Mouse (Mus musculus) left cerebral cortex, postnatal 25 days (tissue): Measurements from ENCODE around the gene Ctdsp1. TPM values are rescaled to one million over a fixed set of nuclear protein-coding genes. Genes with fewer than 3 reads are reported as not detected.
"Not testable (repeated sequence)": the region's sequence is repeated elsewhere in the genome, so short reads cannot be mapped to it uniquely, and the experiment has no call there.

Source experiments
- DNase-seq, 2 experiments: peaks; one replicate each; pipeline ENCODE4 v3.0.0; 2022; ENCODE audit warnings: low spot score in 2 of 2, mixed read lengths in 1 of 2
- intact Hi-C: fragments of 180-260 bp; cut with DNase I; formaldehyde crosslinking; loops from one replicate; pipeline ENCODE4 v1.15.1; 2025
- total RNA-seq, 2 experiments: library from RNA; stranded (reverse); gene quantifications; 2 replicates each; pipeline ENCODE4 v1.2.3; 2021

The Ctdsp1 gene
- total RNA-seq, 2 experiments from 2014 or later, result 22.5 to 27.1 TPM

GRCm38 (mm10) chr1:74393697-74394096 lies 2.4 kb downstream of the Ctdsp1 start:
- no peak for DNase-seq
- intact Hi-C loops, result loop anchor here (5.0 kb wide), 1 partner anchor 156 kb away; the partner anchor contains the start of gene Arpc2

DNA sequence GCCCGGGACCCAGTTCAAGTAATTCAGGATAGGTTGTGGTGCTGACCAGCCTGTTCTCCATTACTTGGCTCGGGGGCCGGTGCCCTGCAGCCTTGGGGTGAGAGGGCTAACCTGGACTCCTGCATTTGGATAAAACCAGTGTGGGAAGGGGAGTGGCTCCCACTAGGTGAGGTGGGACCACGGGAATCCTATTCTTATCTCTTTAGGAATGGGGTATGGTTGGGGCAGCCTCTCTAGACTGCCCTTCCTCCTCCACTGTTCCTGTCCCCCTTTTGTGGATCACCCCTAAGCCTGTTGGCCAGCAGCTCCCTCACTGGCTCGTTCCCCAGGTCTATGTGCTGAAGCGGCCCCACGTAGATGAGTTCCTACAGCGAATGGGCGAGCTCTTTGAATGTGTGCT lies 3.0 kb downstream of the Ctdsp1 start:
- intact Hi-C loops, result loop anchor here (5.0 kb wide), 1 partner anchor 157 kb away; the partner anchor contains the start of gene Arpc2

GRCm38 (mm10) chr1:74394858-74395257 lies 3.5 kb downstream of the Ctdsp1 start:
- intact Hi-C loops, result loop anchor here (5.0 kb wide), 1 partner anchor 158 kb away; the partner anchor contains the start of gene Arpc2
- DNase-seq, result no peak

More for the DNA sequence above, 3.0 kb downstream of the Ctdsp1 start:
- DNase-seq, result no peak

GRCm38 (mm10) chr1:74395290-74395689 lies 4.0 kb downstream of the Ctdsp1 start:
- intact Hi-C loops, result no loop called here

GRCm38 (mm10) chr1:74396456-74397222 lies 5.3 kb downstream of the Ctdsp1 start:
- intact Hi-C loops, DNase-seq: not testable (repeated sequence)

More at GRCm38 (mm10) chr1:74395290-74395689, 4.0 kb downstream of the Ctdsp1 start:
- no peak for DNase-seq

DNA sequence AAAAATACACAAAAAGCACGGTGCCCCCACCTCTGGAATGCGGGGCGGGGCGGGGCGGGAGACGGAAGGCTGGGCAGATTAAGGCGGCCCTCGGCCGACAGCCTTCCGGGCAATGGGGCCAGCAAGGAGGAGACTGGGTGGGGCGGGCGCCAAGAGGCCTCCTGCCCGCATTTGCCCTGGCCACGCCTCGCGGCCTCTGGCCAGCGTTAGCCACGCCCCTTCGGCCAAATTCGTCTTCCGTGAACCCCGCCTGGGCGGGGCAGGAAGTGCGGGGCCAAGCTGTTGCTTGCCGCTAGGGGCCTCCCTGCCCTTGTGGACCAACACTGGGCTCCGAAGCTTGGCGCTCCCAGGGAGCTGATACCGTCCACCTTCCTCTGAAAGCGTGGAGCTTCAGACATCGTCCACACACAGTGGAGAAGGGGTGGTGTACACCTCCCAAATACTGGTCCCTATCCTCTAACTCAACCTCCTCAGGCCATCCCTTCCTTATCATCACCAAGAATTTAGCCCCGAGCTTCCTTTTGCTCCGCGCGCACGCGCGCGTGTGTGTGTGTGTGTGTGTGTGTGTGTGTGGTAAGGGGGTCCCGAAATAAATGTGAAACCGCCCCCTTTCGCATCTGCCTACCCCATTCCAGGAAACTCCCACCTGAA lies 6.1 kb downstream of the Ctdsp1 start:
- peak; percentile 86 to 89 for DNase-seq
- intact Hi-C loops, result no loop called here

DNA sequence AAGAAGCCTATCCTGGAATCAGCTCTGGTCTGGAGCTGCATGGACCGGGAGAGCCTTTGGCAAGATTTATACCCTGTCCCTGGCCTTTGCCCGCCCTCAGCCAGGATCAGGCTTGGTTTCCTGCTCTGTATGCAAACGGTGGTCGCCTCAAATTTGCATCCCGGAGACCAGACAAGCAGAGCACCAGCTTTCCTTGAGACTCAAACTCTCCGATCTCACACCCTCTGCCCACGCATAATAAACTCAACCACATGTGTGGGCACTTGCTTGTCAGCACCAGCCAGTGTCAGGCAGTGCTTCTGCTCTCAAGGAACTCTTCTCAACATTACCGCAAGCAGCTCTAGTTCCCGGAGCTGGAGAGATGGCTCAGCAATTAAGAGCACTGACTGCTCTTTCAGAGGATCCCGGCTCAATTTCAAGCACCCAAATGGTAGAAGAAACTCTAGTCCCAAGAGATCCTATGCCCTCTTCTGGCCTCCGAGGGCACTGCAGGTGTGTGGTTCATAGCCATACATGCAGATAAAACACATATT lies 6.7 kb downstream of the Ctdsp1 start:
- intact Hi-C loops, result loop anchor here (2.0 kb wide), 1 partner anchor 55 kb away; no protein-coding TSS in a partner anchor
- peak; percentile 44 to 78 for DNase-seq

DNA sequence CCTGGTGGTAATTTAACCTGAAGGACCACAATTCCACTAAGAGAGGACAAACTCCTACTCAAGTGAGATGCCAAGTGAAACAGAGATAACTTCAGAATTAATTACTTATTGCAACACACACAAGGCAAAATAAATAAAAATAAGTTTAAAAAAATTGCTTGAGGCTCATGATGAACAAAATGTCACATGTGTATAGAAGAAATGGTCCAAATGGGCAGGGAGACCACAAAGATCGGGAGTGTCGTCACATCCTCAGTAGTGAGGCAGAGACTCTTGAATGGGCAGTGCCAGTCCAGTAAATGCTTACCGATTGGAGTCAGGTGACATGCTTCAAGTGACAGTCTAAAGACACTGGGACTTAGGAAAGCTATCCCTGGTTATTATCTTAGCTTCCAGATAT lies 9.2 kb downstream of the Ctdsp1 start:
- DNase-seq, result no peak
- intact Hi-C loops, result no loop called here

DNA sequence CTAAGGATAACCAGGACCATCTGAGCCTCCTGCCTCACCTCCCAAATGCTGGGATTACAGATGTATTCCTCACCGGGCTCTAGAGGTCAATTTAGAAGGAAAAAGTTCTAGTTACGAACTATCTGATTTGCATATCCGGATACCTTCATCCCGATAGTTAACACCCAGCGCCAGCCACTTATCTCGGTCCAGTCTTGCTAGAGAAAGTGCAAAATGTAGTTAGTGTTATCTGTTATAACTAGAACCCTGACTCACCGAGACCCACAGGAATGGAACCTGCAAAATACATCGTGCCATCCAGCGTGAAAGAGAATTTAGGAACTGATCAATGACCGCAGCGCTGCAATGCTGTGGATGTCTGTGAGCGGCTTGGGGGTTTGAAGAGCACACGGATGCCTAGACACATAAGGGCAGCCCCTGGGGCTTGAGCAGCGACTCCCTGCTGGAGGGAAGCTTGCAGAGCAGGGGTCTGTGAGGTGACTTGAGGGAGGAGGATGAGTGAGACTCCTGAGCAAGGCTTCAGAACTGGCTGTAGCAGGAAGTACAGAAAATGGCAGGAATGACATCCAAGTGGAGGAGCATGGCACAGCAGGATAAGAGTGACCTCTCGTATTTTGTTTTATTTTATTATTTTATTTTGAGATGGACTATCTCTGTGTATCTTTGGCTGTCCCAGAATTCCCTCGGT lies 9.8 kb downstream of the Ctdsp1 start:
- intact Hi-C loops, result no loop called here
- DNase-seq, result no peak

DNA sequence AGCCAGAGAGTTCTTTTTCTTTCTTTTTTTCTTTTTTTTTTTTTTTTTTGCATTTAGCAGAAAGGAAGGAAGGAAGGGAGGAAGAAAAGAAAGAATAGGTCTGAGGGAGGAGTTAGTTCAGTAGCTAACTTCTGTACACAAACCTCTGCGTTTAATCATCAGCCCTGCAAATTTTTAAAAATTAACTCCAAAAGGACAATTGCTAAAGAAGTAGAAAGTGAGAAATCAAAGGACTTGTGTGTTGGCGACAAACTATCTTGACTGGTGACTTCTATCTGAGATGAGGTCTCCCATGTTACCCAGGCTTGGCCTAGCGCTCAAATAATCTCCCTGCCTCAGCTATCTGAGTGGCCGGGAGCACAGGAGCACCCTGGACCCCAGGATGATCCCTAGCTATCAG lies 12.9 kb downstream of the Ctdsp1 start:
- no peak for DNase-seq

DNA sequence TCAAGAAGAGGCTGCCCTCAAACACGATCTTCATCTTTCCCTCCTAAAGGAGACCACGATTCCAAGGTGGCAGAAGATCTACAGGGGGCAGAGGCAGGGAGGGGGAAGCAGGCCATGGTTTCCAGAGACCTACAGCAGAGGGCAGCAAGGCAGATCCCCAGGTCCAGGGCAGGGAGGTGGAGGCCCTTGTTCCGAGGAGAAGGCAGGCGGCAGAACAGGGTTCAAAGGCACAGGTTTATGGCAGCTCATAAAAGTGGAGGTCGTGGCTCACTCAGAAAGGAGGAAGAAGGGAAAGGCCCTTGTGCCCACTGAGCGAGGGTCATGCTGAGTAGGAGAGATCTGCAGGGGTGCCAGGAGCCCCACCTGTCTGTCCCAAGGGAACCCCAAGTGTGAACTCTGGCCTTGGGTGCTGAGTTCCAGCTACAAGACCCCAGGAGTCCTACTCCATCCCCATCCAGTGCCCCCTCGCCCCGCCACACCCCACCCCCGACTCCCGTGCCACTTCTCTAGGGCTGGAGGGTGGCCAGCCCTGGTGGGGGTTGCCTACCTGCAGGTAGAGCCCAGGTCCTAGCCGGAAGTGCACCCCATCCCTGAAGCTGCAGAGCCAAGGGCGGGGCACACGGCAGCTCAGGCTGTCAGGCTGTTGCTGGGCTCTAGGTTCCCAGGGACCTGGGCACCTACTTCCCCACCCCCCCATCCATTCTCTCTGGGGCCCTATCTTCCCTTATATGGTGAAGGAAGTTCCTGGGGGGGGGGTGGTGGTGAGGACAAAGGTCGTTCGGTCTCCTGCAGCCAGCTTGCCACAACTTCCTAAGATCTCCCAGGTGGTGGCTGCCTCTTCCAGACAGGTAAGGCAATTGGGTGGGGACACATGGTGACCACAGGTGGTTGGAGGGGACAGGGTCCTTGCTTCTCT lies 17.5 kb downstream of the Ctdsp1 start, which contains the start of gene Vil1:
Gene Vil1, plus strand, starts transcription at position 788 of the 916 bp plus-strand sequence.
- intact Hi-C loops, result no loop called here

More for the DNA sequence above, 12.9 kb downstream of the Ctdsp1 start:
- intact Hi-C loops, result no loop called here

GRCm38 (mm10) chr1:74411753-74412325 lies 20.5 kb downstream of the Ctdsp1 start:
- intact Hi-C loops, result no loop called here

More for the DNA sequence above, 17.5 kb downstream of the Ctdsp1 start, which contains the start of gene Vil1:
- DNase-seq, result no peak

GRCm38 (mm10) chr1:74412711-74413110 lies 21.4 kb downstream of the Ctdsp1 start:
- no peak for DNase-seq
- intact Hi-C loops, result no loop called here

More at GRCm38 (mm10) chr1:74411753-74412325, 20.5 kb downstream of the Ctdsp1 start:
- no peak for DNase-seq

DNA sequence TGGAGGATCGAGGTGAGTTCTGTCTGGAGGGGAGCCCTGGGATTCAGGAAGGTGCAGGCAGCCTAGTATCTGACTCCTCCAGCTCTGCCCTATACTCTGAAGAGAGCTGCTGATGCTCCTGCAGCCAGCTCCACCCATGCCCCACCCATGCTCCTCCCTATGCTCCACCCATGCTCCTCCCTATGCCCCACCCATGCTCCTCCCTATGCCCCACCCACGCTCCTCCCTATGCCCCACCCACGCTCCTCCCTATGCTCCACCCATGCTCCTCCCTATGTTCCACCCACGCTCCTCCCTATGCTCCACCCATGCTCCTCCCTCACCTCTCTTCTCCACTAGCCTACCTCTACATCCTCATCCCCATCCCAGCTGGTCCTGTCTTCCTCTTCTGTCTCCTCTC lies 23.8 kb downstream of the Ctdsp1 start:
- intact Hi-C loops, result no loop called here
- no peak for DNase-seq

DNA sequence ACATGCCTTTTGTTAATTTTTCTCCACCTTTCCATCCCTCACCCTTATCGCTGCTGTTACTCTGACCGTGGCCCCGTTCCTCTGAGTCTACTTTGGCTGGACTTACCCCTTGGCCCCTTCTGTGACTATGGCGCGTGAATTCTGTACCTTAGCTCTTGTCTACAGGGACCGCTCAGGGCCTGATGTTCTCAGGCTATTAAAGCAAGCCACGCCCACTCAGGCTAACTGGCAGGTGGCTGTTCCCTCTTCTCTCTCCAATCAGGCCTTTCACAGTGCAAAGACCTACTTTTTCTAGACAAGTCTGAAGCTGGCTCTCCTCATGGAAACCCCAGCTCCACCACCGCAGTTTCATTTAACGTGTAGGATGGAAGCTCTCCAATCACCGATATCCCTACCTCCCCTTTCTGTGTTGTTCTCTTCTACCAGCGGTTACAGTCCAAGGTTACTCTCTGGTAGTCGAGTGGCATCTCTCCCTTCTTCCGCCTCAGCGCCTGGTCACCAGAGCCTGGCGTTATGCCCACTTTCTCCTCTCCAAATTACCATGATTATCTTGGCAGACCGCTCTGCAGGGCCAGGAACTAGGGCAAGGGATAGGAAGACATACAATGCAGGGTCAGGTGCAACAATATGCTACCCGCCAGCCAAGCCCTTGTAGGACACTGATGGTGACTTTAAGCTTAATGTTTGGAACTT lies 27.6 kb downstream of the Ctdsp1 start:
- intact Hi-C loops, result no loop called here
- no peak for DNase-seq

- intact Hi-C loops, result no loop called here
- DNase-seq, result no peak
These were observed 28.1 kb downstream of the Ctdsp1 start for GRCm38 (mm10) chr1:74419440-74419794.

DNA sequence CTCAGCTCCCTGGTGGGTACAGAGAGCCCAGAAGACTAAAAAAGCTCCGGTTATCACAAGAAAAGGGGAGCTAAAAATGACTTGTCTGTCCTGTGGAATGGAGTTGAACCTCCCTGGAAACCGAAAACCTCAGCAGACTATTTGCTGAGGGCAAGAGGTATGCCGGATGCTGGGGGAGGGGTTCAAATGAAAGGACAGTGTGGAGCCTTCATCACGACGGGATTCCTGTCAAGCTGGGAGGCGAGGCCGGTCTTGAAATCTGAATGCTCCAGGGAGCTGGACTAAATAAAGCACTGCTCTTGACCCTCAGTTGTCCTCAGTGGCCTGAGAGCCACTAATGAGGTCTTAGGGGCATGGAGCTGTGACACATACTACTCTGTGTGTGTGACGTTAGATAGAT lies 31.8 kb downstream of the Ctdsp1 start:
- intact Hi-C loops, result no loop called here
- DNase-seq, result no peak

GRCm38 (mm10) chr1:74425845-74426244 lies 34.5 kb downstream of the Ctdsp1 start:
- no peak for DNase-seq
- intact Hi-C loops, result no loop called here
